Mouse (Mus musculus) E14TG2a.4 (cell line): ENCODE data around the gene Arfip1.

Source experiments
- CTCF ChIP-seq: conservative IDR thresholded peaks from 2 replicates; pipeline ENCODE4 v1.5.1; 2014; ENCODE audit warnings: low read length
- NANOG ChIP-seq: IDR thresholded peaks from 2 replicates; pipeline ENCODE4 v1.6.1; 2014; ENCODE audit warnings: borderline replicate concordance, low read length, mixed read lengths
- POU5F1 ChIP-seq: IDR thresholded peaks from 2 replicates; pipeline ENCODE4 v1.6.1; 2014; ENCODE audit warnings: low read length, borderline replicate concordance

DNA sequence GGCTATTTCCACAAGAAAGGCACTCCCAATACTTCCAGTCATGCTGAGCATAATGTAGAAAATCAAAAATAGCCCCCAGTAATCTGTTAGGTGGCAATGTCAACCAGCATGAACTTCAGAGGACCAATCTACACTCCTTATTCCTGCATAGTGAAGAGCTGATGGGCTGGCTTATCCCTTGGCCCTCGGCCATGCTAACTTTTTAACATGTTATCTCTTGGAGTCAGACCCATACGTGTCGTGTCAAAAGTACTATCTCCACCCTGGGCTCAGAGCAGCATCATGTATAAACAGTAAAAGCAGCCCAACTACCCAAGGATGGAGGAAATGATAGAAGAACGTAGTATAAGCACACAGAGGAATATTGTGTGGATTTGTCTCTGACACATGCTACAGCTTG, 111.3 kb downstream of the Arfip1 start:
- TF ChIP-seq CTCF (no peak), POU5F1 (no peak), NANOG (no peak)
